Mouse (Mus musculus) erythroblast, adult 5-6 weeks (primary cell): ENCODE measurements around the gene Adsl. TPM values are rescaled to one million over a fixed set of nuclear protein-coding genes. Genes with fewer than 3 reads are reported as not detected.
"Not testable (repeated sequence)": the region's sequence is repeated elsewhere in the genome, so short reads cannot be mapped to it uniquely, and the experiment has no call there.

Experiments
- ATAC-seq: replicated peaks from 2 replicates; pipeline ENCODE4 v1.8.0; 2016; ENCODE audit warnings: moderate number of reproducible peaks, mild to moderate bottlenecking, moderate TSS enrichment, inconsistent platforms; ENCODE audit not compliant: poor library complexity, low FRiP score, severe bottlenecking
- total RNA-seq, 2 experiments: library from RNA; stranded (forward) in 1 of 2; stranded (reverse) in 1 of 2; fragments of 150-400 nt in 1 of 2; fragments of 200-764, 138-1000 nt in 1 of 2; gene quantifications; 2 replicates each; pipeline versions ENCODE4 v1.2.3 to v1.2.4; 2015 to 2017; ENCODE audit warnings: low replicate concordance in 2 of 2

Gene Adsl
- total RNA-seq (2015; ENCODE audit: low replicate concordance) (9.6 and 13.2 TPM in 2 replicates), total RNA-seq (2017; ENCODE audit: low replicate concordance) (20.2 and 29.2 TPM in 2 replicates)

DNA sequence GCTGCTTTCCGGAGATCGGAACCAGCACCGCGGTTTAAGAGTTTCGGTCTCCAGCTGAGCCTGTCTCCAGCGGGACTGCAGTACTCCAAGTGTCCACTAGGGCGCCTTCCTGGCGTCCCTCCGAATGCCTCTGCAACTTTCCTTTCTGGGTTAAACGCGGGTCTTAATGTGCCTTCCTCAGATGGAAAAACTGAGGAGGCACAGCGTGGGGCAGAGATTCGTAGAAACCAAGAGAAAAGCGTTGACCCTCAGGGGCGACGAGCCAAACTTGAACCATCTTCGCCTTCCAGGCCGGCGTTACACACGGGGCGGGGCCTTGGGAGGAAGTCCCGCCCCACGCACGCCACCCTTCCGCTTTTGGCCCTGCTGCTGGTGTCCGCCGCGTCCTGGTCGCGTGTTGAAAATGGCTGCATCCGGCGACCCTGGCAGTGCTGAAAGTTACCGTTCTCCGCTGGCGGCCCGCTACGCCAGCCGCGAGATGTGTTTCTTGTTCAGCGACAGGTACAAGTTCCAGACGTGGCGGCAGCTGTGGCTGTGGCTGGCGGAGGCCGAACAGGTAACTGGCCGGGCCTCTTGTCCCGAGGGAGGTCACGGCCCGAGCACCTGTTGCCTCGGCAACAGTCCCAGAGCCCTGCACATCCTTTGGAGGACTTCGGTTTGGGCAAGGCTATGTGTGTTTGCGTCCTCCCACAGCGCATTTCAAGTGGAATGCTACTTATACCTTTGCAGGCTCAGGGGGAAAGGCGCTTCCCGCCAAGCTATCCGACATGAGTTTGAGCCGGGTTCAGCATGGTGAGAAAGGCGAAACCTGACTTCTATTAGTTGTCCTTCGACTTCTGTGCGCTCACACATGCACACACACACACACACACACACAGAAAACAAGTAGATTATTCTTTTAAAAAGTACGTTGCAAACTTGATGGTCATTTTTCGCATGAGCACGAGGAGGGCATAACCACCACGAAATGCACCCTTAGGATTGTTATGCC lies at the start of gene Adsl:
TSS of gene Adsl (plus strand) at position 346 of the 991 bp plus-strand sequence.
- ATAC-seq: peak; percentile 97

DNA sequence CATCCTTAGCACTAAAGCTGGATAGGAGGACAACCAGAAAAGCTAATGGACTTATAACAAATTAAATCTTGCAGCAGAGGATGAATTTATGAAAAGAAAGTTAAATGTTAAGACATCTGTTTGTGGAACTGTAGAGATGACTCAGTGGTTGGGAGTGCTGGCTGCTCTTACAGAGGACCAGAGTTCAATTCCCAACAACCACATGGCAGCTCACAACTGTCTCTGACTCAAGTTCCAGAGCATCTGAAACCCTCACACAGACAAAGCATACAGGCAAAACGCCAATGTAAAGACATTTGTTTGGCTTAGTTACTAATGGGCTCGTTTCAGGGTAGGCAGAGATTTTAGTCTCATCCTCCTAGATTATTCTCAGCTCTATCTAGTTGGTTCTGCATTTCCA lies 48.5 kb upstream of the Adsl start:
- ATAC-seq: no peak

DNA sequence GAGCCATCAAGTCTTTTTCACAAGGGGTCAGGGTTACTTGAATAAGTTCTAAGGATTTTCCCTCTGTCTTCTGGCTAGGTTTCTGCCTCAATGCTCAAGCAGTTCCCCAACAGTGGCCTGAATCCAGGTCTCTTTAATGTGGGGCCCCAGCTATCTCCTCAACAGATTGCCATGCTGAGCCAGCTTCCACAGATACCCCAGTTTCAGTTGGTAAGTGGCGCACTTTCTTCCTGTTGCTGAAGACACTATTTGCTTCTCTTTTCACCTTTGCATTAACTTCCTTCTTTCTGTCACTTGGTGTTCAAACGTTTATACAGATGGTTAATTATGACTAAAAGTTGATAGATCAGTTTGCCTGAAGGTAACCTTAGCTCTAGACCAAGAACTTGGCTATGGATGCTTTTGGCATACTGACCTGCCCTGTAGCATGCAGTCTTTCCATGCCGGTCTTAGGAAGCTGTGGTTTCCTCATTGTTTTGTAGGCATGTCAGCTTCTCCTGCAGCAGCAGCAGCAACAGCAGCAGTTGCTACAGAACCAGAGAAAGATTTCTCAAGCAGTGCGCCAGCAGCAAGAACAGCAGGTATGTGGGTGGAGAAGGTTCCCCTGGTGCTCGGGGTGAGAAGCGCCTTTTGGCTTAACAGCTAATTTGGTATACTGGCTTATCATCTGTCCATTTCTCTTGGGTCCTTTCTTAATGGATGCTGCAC lies 46.3 kb upstream of the Adsl start:
- no peak for ATAC-seq

DNA sequence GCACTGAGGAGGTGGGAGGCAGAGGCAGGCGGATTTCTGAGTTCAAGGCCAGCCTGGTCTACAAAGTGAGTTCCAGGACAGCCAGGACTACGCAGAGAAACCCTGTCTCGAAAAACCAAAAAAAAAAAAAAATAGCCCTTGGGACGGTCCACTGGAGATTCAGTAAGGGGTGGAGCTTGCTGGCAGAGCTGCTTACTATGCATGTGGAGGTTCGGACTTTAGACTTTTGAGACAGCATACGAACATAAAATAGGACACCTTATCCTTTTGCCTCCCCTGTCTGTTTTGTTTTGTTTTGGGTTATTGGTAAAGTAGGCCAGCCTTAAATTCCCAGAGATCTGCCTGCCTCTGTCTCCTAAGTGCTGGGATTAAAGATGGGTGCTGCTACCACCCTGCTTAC lies 43.5 kb upstream of the Adsl start:
- not testable (repeated sequence) for ATAC-seq

DNA sequence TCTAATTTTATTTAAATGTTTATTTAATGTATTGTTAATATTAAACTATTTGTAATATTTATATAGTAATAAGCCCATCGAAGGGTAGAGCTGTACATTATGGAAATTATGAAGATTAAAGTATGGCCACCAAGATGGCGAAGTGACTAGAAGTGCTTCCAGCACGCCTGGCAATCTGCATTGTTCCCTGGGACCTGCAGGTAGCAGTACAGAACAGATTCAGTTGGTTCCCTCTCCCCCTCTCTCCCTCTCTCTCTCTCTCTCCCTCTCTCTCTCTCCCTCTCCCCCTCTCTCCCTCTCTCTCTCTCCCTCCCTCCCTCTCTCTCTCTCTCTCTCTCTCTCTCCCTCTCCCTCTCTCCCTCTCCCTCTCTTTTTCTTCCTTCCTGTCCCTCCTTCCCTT lies 38.1 kb upstream of the Adsl start:
- no peak for ATAC-seq

DNA sequence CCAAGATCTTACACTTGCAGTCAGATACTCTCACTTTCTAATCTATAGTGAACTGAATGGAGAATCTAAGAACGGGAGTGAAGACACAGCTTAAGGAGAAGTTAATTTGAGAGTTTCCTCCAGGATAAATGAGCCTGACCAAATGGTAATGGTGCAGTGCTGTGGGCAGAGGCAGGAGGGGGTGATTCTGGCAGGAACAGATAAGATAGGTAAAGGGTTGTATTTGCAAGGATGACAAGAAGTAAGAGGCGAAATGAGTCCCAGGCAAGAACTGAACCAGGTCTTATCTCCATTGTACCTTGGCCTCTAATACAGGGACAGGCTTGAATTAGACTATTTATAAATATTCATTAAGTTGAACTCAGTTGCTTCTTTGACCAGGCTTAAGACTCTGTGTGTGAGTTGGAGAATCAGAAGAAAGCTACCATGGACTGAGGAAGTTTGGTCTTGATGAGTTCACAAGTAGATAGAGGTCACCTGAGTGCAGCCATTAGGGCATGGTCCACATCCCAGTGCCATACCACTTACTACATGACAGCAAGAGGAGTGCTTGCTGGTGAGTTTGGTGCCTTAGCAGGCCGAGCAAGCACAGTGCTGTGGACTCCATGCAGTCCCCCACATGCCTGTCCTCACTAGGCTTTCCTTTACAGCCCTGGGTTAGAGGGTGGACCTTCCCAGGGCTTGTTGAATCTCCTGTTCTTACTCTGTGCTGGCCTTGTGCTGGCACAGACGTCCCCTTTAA lies 37.3 kb upstream of the Adsl start:
- peak; percentile 92 for ATAC-seq

DNA sequence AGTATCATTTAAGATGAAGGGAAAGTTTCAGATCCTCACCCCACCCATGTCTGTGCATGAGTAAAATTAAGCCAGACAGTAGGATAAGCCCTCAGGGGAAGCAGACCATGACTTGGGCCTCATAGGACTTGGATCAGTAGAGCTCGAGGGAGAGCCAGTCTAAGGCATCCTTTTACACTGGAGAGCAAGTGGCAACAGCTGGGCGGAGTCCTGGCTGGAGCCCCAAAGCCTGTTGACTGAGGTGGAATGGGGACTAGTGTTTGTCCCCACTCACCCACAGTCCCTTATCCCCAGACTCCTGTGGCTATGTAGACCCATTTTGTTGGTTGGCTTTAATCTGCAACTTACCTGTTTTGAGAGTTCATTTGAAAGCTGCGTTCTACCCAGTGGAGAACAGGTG lies 36.1 kb upstream of the Adsl start:
- peak; percentile 53; the same call in 1 of the 2 replicates for ATAC-seq

DNA sequence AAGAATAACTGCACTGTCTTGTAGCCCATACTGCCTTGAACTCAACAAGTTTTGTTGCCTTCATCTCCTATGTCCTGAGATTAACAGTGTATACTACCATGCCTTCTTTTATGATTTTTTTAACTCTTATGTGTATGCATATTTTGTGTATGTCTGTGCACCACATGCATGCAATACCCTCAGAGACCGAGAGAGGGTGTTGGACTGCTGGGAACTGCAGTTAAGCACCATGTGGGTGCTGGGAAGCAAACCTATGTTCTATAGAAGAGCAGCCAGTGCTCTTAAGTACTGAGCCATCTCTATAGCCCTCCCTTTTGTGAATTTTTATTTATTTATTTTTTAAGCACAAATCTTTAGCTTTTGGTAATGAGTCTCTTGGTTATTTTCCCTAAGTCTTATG lies 34.5 kb upstream of the Adsl start:
- ATAC-seq: no peak

DNA sequence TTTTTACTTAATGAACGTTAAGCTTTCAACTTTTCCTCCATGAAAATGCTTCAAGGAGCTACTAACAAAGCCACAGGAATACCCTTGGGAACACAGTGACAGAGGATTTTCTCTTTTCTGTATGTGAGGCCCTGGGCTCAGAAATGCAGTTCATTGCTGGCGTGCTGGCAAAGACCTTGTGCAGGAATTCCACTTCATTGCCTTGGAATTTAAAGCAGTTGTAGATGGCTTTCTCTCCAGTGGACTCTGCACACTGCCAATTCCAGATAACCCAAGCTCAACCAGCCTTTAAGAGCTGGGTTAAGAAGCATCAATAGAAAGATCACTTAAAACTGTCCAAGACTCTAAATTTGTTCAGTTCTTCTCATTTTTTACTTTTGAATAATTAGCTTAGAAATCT lies 32.4 kb upstream of the Adsl start:
- ATAC-seq: no peak

DNA sequence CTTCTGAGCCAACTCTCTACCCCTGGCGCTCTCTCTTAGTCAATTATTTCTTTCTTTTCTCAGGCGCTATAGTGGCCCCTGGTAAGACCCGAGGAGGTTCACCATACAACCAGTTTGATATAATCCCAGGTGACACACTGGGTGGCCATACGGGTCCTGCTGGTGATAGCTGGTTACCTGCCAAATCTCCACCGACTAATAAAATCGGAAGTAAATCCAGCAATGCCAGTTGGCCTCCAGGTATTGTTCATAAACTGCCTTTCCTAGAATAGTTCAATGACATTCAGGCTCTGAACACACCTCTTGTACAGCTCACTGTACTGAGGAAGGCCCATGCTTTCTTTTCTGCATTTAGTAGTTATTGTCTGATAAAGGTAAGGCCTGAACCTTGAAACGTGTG lies 31.7 kb upstream of the Adsl start:
- ATAC-seq: no peak

DNA sequence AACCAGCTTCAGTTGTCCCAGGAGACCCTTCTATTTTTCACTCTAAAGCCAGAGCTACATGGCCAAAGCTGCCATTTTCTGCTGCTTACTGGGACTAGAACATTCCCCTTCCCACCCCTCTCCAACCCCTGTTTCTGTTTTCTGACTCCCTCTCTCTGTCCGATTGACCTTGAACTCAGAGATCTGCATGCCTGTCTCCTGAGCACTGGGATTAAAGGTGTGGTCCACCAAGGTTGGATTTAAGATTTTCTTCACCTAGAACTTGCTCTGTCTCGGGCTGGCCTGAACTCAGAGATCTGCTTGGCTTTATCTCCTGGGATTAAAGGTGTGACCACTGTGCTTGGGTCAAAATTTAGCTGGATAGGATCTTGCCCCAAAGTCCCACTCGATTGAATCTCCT lies 27.9 kb upstream of the Adsl start:
- no peak for ATAC-seq

DNA sequence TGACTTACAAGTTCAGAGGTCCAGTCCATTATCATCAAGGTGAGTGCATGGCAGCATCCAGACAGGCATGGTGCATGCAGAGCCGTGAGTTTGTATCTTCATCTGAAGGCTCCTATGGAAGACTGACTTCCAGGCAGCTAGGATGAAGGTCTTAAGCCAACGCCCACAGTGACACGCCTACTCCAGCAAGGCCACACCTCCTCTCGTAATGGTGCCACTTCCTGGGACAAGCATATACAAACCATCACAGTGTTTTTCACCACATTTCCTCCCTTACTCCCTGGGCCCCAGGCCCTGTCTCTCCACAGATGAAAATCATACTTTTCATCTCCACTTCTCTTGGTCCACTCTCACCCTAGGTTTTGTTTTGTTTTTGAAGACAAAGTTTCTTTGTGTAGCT lies 26.5 kb upstream of the Adsl start:
- peak; percentile 56 for ATAC-seq

DNA sequence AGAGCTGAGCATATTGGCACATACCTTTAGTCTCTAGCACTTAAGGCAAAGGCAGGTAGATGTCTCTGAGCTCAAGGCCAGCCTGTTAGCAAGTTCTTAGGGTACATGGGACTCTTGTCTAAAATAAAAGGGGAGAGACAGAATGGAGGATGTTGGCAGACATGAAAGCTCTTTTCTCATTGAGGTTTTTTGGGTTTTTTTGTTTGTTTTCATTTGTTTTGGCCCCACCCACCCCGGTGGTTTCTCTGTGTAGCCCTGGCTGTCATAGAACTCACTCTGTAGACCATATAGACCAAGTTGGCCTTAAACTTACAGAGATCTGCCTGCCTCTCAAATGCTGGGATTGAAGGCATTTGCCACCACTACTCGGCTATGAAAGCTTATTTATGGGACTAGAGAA lies 24.1 kb upstream of the Adsl start:
- no peak for ATAC-seq

DNA sequence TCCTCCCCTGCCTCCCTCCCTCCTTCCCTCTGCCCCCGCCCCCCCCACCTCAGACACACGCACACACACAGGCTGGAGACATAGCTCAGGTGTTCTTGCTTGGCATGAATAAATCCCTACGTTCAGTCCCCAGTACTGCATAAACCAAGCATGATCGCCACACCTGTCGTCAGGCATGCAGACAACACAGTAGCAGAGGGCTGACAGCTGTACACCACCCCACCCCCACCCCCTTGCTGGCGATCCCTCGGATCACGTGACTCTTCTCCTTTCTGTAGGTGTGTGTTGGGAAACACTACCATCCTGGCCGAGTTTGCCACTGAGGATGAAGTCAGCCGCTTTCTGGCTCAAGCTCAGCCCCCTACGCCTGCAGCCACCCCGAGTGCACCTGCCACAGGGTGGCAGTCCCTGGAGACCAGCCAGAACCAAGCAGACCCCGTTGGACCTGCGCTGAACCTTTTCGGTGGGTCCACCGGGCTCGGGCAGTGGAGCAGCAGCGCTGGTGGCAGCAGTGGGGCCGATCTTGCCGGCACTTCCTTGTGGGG lies 19.4 kb upstream of the Adsl start:
- ATAC-seq: 0 out of 2 replicates have a peak, but pooled peaks have one; percentile 11

DNA sequence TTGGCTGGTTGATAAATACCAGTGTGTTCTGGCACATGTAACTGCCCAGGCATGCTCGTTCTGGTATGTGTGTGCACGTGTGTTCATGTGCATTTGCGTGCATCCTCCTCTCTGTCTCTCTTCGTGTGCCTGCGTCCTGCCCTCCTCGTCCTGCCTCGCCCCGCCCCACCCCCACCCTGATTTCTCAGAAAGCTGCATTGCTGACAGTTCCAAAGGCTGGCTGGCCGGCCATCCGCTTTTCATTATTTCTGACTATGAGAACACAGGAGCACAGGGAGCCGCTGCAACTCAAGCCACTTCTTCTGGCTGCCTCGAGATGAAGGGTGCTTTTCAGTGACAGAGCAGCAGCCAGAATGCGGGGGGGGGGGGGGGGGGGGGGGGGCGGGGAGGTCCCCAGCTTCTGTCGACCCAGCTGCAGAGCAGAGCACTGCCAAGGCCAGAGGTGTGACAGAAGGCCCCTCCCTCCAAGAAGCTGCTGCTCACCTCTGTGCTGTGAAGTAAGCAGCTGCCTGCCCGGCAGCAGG lies 18.2 kb upstream of the Adsl start:
- no peak for ATAC-seq

DNA sequence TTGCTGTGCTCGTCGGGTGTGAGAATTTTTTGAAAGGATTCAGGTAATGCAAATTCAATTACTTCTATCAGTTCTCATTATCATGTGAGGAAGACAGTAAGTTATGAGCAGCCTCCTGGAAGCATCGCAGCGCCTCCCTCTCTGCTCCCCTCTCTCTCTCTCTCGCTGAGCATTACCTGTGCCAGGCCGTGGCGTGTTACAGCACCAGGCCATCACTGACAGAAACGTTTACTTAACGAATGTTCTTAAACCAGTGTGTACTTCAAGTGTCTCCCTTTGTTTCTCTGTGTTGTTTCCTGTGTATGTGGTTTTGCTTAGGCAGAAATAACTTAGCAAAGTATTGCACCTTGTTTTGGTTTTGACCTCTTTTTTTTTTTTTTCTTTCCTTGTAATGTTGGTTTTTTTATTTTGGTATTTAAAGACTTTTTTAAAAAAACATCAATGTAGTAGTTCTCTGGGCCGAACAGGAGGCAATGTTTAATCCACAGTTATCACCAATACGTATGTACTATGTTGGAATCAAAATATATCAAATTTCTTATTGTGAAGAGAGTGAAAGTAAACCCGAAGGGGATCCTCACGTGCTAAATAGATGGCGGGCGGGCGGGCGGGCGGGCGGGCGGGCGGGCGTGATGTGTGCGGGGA lies 17.5 kb upstream of the Adsl start:
- ATAC-seq: not testable (repeated sequence)

DNA sequence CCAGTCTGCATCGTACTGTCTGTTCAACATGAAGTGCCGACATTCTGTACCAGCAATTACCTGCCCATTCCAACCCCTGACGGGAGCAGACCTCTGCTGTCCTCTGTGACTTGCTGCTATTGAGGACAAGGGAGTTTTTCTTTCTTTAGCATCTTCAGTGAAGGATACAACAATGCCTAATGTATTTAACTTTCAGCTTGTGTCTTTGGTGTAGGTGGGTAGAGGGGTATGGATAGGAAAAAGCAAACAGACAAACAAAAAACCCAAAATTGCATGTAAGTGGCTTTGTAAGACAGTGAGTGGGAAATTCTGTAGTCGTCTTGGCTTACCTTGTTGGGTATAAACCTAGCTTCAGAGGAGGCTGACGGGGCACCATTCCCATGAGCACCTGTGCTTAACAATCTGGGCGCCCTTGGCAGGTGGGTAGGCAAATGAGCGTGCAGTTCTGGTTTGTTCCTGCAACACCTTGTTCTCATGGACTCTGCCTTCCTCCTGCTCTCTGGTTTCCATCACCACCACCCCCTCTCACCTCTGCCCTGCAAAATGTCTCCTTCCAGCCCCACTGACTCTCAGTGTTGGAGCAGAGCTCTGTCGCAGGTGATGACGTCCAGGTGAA lies 16.8 kb upstream of the Adsl start:
- ATAC-seq: no peak

DNA sequence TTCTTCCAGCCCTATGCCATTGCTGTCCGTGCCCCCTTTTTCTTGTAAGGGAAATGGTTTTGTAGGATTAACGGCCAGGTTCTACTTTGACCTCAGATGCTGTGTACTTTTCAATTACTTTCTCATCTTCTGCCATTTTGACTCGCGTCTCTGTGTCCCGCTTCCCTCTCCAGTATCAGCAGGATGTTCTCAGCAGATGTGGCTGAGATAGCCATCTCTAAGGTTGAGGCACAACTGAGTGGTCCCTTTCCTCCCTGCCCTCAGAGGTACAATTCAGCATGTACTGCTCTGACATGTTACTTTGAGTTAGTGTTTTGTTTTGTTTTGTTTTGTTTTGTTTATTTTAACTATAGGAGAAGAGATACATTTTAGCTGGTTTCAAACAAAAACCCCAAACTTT lies 13.4 kb upstream of the Adsl start:
- ATAC-seq: no peak

DNA sequence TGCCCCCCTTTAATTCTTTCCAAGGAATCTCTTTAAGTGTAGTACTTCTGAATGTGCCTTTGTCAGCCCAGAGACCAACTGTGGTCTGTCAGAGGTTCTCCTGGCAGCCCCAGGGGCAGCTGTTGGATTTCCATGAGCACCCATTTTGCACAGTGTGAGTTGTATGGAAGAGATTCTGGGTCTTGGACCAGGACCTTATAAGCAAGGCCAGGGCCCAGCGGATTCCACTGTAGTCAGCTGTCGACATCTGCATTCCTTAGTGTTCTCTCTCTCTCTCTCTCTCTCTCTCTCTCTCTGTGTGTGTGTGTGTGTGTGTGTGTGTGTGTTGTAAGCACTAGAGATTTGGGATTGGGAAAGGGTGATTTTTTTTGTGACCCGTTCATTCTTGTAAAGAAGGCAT lies 11.6 kb upstream of the Adsl start:
- ATAC-seq: no peak
